Mouse (Mus musculus) ES-E14 (cell line): ENCODE measurements around the gene Izumo1r.

Source experiments
- CHD2 ChIP-seq: IDR thresholded peaks from 2 replicates; pipeline ENCODE4 v1.6.1; 2014; ENCODE audit warnings: mild to moderate bottlenecking, low read depth, low read length, inconsistent platforms
- HCFC1 ChIP-seq: IDR thresholded peaks from 2 replicates; pipeline ENCODE4 v1.6.1; 2012; ENCODE audit warnings: low read length, inconsistent platforms, borderline replicate concordance; ENCODE audit not compliant: insufficient read depth
- MAFK ChIP-seq: IDR thresholded peaks from 2 replicates; pipeline ENCODE4 v1.6.1; 2014; ENCODE audit warnings: mild to moderate bottlenecking, low read depth, low read length, inconsistent platforms; ENCODE audit not compliant: insufficient read depth
- ZC3H11A ChIP-seq: IDR thresholded peaks from 2 replicates; pipeline ENCODE4 v1.6.1; 2012; ENCODE audit warnings: low read depth, mild to moderate bottlenecking, inconsistent platforms, low read length, borderline replicate concordance

GRCm38 (mm10) chr9:14948843-14949242 lies 45.1 kb upstream of the Izumo1r start:
- no peak for TF ChIP-seq HCFC1
- no peak for TF ChIP-seq MAFK
- no peak for TF ChIP-seq CHD2
- TF ChIP-seq ZC3H11A = no peak
